Mouse (Mus musculus): Measurements from ENCODE around the gene Fgd3. TPM values are rescaled to one million over a fixed set of nuclear protein-coding genes. Genes with fewer than 3 reads are reported as not detected.

The Fgd3 gene
- polyA plus RNA-seq, 1 experiment from 2014 or later: 0.74 TPM

DNA sequence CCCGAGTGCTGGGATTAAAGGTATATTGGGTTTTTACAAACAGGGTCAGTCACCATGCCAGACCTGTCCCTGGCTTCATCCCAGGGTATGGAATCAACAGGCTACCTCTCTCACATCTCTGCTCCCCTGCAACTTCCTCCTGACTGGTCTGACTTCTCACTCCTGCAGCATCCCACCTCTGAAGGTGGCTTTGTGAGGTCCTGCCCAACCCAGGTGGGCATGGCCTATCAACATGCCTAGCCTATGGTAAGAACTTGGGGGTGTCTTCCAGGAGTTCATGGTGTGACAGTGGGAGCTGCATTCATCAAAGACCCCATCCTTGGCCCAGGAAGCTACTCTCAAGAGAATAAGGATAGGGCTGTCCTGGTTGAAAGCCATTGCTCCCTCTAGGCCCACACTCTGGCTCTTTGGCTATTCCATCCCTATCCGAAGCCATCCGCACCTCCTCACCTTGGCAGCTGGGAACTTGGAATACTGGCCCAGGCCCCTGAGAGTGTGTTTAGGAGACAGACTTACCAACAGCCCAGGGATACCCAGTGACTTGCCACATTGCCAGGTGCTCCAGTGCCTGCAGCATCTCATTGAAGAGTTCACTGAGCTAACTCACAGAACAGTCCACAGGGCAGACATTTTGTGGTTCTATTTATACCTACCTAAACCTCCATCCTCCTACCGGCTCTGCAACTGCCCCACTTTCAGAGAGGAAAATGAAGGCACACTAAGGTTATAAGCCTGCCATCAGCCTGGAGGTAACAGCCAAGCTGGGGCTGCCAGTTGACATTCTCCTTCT, 107.2 kb downstream of the Fgd3 start:
- no peak overlapping the region for H3K9ac ChIP-seq (ENCODE audit: low read length)
- 78% methylated on average over 4 of the region's 4 CpGs for WGBS

More for the DNA sequence above, 107.2 kb downstream of the Fgd3 start:
- Histone ChIP-seq H3K9me3 (ENCODE audit: control insufficient read depth, low read length) (no peaks in the 10 kb centered on the region), H3K27ac (ENCODE audit: low read depth, low read length) (no peak overlapping the region), H3K4me2 (no peak overlapping the region), H3K4me3 (ENCODE audit: low read depth, low read length) (no peak overlapping the region), H3K4me1 (ENCODE audit: control insufficient read depth, insufficient read depth, low read length) (peaks cover 13% of the 10 kb centered on the region; the same call in 1 of the 2 replicates), H3K36me3 (ENCODE audit: control insufficient read depth, insufficient read depth, low read length) (no peaks in the 10 kb centered on the region), H3K27me3 (ENCODE audit: control insufficient read depth, insufficient read depth, low read length) (peaks cover 11% of the 10 kb centered on the region)
- peak; percentile 80 for DNase-seq (ENCODE audit: low spot score, missing footprints)
- no peak for ATAC-seq (ENCODE audit: low FRiP score)

Other genes with a start within 250 kb of the Fgd3 start
- gene Wnk2, start 172.3 kb downstream of the Fgd3 start, polyA plus RNA-seq (2014; fragmentation: Nextera tagmentation; extraction: Ambion mirVana): 6.1 and 7.8 TPM in 2 replicates
- 17.5 TPM in 2 replicates for gene Ninj1, start 132.8 kb downstream of the Fgd3 start, polyA plus RNA-seq (2014; fragmentation: Nextera tagmentation; extraction: Ambion mirVana)
- 17.1 and 18.0 TPM in 2 replicates for gene Card19, start 104.3 kb downstream of the Fgd3 start, polyA plus RNA-seq (2014; fragmentation: Nextera tagmentation; extraction: Ambion mirVana)
- 0.81 and 1.1 TPM in 2 replicates for gene Susd3, start 71.6 kb downstream of the Fgd3 start, polyA plus RNA-seq (2014; fragmentation: Nextera tagmentation; extraction: Ambion mirVana)
- gene Bicd2, start 21.3 kb upstream of the Fgd3 start, polyA plus RNA-seq (2014; fragmentation: Nextera tagmentation; extraction: Ambion mirVana): 24.8 and 25.3 TPM in 2 replicates
- 13.7 and 18.3 TPM in 2 replicates for gene Ippk, start 100.9 kb upstream of the Fgd3 start, polyA plus RNA-seq (2014; fragmentation: Nextera tagmentation; extraction: Ambion mirVana)
- 0.61 and 0.62 TPM in 2 replicates for gene Tes3-ps, start 173.0 kb upstream of the Fgd3 start, polyA plus RNA-seq (2014; fragmentation: Nextera tagmentation; extraction: Ambion mirVana)
- 0.55 and 1.2 TPM in 2 replicates for gene Ecm2, start 184.5 kb upstream of the Fgd3 start, polyA plus RNA-seq (2014; fragmentation: Nextera tagmentation; extraction: Ambion mirVana)
- gene Aspn, start 224.1 kb upstream of the Fgd3 start, polyA plus RNA-seq (2014; fragmentation: Nextera tagmentation; extraction: Ambion mirVana): 0.05 and 0.66 TPM in 2 replicates